ENCODE assay signal across 8 mouse cellular contexts in genomic region chr19:25407887-25408236, GRCm38 (mm10).
DNase-seq lines count a peak whose midpoint lies in the region; ATAC-seq and TF ChIP-seq lines count a peak whose summit lies in the region.

No protein-coding gene starts in this region.

- H3K9me3 ChIP-seq in heart, postnatal 0 days (replicated peaks; ENCODE audit: control insufficient read depth, low read length): no peaks in the 10 kb centered on the region
- no peaks in the 10 kb centered on the region for H3K9me3 ChIP-seq in hindbrain, embryonic 14.5 days (ENCODE audit: control insufficient read depth, low read length)
- no peaks in the 10 kb centered on the region for H3K9me3 ChIP-seq in liver, embryonic 13.5 days (replicated peaks)

- no peak for TF ChIP-seq CTCF in heart, postnatal 0 days (IDR thresholded peaks at IDR 0.05; ENCODE audit: low read depth)

- H3K4me2 ChIP-seq in heart, postnatal 0 days (ENCODE audit: low read depth, low read length): peak overlapping the region; percentile 80
- peak overlapping the region; percentile 82 for H3K4me2 ChIP-seq in hindbrain, embryonic 14.5 days (replicated peaks)
- H3K4me2 ChIP-seq in liver, embryonic 13.5 days: peak overlapping the region; percentile 59

- peak overlapping the region; percentile 91 for H3K27ac ChIP-seq in heart, postnatal 0 days (ENCODE audit: low read depth)
- peak overlapping the region; percentile 77 for H3K27ac ChIP-seq in brown adipose tissue, adult 24 weeks (replicated peaks; ENCODE audit: low read depth, low read length)
- no peak overlapping the region for H3K27ac ChIP-seq in hindbrain, embryonic 14.5 days
- no peak overlapping the region; the same call in 1 of the 2 replicates for H3K27ac ChIP-seq in liver, embryonic 13.5 days

- TF ChIP-seq EP300 in heart, postnatal 0 days (IDR thresholded peaks at IDR 0.05; ENCODE audit: low read depth): no peak

- no peak for DNase-seq in heart, postnatal 0 days (ENCODE audit: low spot score)
- DNase-seq in heart, adult 18-20 months: no peak
- DNase-seq in hindbrain, embryonic 14.5 days (ENCODE audit: low spot score): no peak
- DNase-seq in liver, embryonic 13.5 days: no peak
- DNase-seq in cerebellum, adult 9-10 months: no peak
- DNase-seq in layer of hippocampus, adult 11-12 months (ENCODE audit: low spot score): no peak
- no peak for DNase-seq in layer of hippocampus, adult 9-10 months (ENCODE audit: low spot score)

- peak overlapping the region; percentile 55 for H3K4me3 ChIP-seq in heart, postnatal 0 days (ENCODE audit: low read depth, low read length)
- peak overlapping the region; percentile 85 for H3K4me3 ChIP-seq in brown adipose tissue, adult 24 weeks (ENCODE audit: insufficient read depth, low read depth, low read length)
- 0 out of 2 replicates have a peak overlapping the region, but pooled peaks have one; percentile 1 for H3K4me3 ChIP-seq in hindbrain, embryonic 14.5 days (replicated peaks; ENCODE audit: low read length)
- H3K4me3 ChIP-seq in liver, embryonic 13.5 days (replicated peaks): peak overlapping the region; percentile 46

- H3K9ac ChIP-seq in heart, postnatal 0 days (replicated peaks; ENCODE audit: low read depth, low read length): peak overlapping the region; percentile 75; the same call in 1 of the 2 replicates
- H3K9ac ChIP-seq in hindbrain, embryonic 14.5 days: no peak overlapping the region
- 0 out of 2 replicates have a peak overlapping the region, but pooled peaks have one; percentile 22 for H3K9ac ChIP-seq in liver, embryonic 13.5 days

- no peaks in the 10 kb centered on the region for H3K27me3 ChIP-seq in heart, postnatal 0 days (ENCODE audit: control insufficient read depth, insufficient read depth, low read length)
- no peaks in the 10 kb centered on the region; the same call in none of the 2 replicates for H3K27me3 ChIP-seq in hindbrain, embryonic 14.5 days (ENCODE audit: control insufficient read depth, insufficient read depth, low read length)
- peaks cover 36% of the 10 kb centered on the region for H3K27me3 ChIP-seq in liver, embryonic 13.5 days

- no peak for ATAC-seq in heart, postnatal 0 days (ENCODE audit: insufficient read depth, low read depth)
- ATAC-seq in hindbrain, embryonic 14.5 days (ENCODE audit: low FRiP score): no peak
- no peak for ATAC-seq in liver, embryonic 13.5 days (ENCODE audit: low read depth)

- H3K36me3 ChIP-seq in heart, postnatal 0 days (replicated peaks; ENCODE audit: control insufficient read depth, insufficient read depth, low read length): peaks cover 40% of the 10 kb centered on the region
- H3K36me3 ChIP-seq in hindbrain, embryonic 14.5 days (replicated peaks; ENCODE audit: control insufficient read depth, insufficient read depth): no peaks in the 10 kb centered on the region
- H3K36me3 ChIP-seq in liver, embryonic 13.5 days: peaks cover 24% of the 10 kb centered on the region

- WGBS in heart, postnatal 0 days: 8% methylated on average over 6 of the region's 6 CpGs
- WGBS in hindbrain, embryonic 14.5 days: 45% methylated on average over 6 of the region's 6 CpGs
- 9% methylated on average over 6 of the region's 6 CpGs for WGBS in liver, embryonic 13.5 days (ENCODE audit: insufficient replicate concordance)

- peaks cover 15% of the 10 kb centered on the region; the same call in 1 of the 2 replicates for H3K4me1 ChIP-seq in heart, postnatal 0 days (ENCODE audit: control insufficient read depth, insufficient read depth)
- H3K4me1 ChIP-seq in brown adipose tissue, adult 24 weeks (ENCODE audit: control insufficient read depth, insufficient read depth, insufficient read length, low read length): peaks cover 13% of the 10 kb centered on the region
- peaks cover 13% of the 10 kb centered on the region for H3K4me1 ChIP-seq in hindbrain, embryonic 14.5 days (replicated peaks; ENCODE audit: control insufficient read depth, insufficient read depth, low read length)
- no peaks in the 10 kb centered on the region for H3K4me1 ChIP-seq in liver, embryonic 13.5 days (replicated peaks)

Comparison
In these comparisons a context has a peak if more than half of its experiments do, and no peak if none do; other contexts are left out.
1. H3K27ac ChIP-seq: peak in heart, postnatal 0 days (single experiment) and brown adipose tissue, adult 24 weeks (single experiment); none in hindbrain, embryonic 14.5 days (single experiment) and liver, embryonic 13.5 days (single experiment).
2. H3K4me3 ChIP-seq: peak in every context shown above with its lines; median percentile 85 in brown adipose tissue, adult 24 weeks; 55 in heart, postnatal 0 days; 46 in liver, embryonic 13.5 days; 1 in hindbrain, embryonic 14.5 days.
3. Peak in every context shown above with its lines, with median percentiles within 50 percentile points of each other: H3K4me2 ChIP-seq.